Mouse (Mus musculus): ENCODE data around the gene Tmbim6.

The Tmbim6 gene

GRCm38 (mm10) chr15:99449751-99450280, 57.1 kb downstream of the Tmbim6 start:
- DNase-seq (ENCODE audit: low spot score in 2 of 2): no peak

DNA sequence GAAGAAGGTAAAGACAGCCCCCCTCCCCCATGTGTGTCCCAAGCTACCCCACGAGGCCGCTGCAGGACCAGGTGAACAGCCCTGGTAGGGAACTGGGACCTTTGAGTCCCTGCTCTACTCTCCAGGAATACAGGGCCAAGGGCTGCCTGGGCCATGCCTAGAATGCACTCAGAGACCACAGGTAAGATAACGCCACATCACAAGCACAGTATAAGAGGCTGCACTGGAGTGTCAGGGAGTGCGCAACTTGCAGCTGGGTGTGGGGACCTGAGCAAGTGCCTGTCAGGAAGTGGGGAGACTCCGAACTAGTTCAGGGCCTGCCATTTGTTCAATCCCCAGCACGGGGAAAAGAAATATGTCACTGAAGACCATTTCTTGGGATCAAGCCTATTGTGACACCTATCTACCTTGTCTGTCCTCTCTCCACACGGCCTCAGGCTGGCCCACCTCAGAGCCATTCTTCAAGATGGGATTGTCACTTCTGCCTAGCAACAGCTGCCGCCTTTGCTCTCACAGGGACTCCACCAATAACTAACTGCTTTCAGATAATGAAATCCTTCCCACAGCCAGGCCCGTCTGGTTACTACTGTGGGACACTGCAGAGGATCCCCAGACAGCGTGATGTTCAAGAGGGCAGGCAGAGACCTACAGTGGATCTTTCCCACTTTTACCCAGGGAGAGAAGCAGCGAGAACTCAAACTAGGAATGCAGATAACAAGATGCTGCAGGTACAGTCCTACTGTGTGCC, 60.6 kb downstream of the Tmbim6 start:
- no peak for DNase-seq (ENCODE audit: low spot score in 2 of 2)

DNA sequence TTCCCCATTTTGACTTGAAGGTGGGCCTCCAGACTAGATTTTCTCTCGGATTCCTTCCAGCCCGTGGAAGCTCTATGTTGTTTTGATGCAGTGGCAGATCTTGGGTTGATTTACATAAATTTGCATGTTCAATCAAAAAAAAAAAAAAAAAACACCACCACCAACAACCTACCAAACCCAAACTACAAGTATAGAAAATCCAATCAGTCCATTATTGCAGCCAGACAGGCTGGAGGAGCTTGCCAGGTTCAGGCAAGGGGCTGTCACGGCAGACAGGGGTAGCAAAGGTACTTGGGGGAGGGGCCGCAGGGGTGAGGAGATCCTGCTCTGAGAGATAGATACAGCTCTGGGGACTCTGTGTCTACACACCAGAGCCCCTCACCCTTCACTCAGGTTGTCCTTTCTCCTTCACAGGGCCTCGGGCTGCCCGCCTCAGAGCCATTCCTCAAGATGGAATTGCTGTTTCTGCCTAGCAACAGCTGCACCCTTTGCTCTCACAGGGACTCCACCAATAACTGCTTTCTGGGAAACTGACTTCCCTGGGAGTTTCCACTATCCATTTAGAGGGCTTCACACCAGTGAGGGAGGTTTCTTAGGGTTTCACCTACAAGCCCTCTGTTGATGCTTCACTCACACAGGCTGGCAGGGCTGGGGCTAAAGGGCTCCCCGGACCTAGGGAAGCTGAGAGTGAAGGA, 62.0 kb downstream of the Tmbim6 start:
- DNase-seq (ENCODE audit: low spot score in 2 of 2): no peak

- no peak for DNase-seq (ENCODE audit: low spot score in 2 of 2)
Observed at GRCm38 (mm10) chr15:99455415-99455814, 62.7 kb downstream of the Tmbim6 start.

DNA sequence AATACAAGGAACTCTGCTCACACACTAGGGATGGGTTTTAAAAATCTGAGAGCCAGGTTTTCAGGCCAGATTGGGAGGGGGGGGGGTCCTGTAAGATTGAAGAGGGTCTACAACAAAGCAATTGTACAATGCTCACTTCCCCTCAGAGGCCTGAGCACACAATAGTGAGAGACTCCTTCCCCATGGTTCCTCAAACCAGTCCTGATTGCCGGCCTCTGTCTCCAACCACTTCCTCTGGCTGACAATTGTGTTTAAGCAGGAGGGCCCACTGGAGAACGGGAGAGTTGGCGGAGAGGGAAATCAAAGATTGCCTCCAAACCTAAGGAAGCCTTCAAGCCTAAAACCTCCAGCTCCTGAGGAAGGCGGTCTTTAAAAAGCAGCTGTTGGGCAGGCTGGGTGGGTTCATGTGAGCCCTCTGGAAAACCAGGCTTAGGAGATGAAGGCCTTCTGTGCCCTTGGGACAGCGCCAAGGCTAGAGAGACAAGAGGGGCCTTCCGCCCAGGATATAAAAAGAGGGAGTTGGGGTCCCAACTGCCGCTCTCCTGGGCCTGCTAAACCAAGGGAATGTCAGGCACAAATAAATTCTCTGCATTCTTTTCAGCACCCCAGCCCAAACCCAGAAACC, 63.8 kb downstream of the Tmbim6 start:
- DNase-seq (ENCODE audit: low spot score in 2 of 2): no peak

DNA sequence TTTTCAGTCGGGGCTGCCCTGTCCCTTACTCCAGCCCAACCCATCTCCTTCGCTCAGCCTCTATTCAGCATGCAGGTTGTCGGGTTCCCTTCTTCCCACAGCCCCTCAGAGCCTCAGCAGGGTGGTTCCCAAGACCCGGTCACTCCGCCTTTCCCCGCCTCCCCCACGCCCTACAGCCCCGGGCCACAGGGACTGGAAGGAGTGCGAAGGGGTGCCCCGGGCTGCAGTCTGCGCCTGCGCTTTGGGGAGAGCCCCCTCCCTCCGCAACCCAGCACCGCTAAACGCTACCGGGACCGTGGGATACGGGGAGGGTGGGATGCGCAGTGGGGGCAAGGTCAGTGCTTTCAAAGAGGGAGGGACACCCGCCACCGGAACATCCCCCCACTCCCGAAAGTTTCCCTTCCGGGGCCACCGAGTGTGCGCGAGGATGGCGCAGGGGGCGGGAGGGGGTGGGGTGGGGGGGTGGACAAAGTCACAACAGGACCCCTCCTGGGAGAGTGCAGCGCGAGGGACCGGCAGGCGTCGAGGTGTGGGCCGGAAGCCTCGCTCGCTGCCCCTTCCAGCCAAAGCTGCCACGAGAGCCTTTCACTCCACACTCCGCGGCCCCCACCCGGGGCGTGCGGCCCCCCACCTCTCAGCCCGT, 64.4 kb downstream of the Tmbim6 start:
- peak; percentile 48 to 72 for DNase-seq (ENCODE audit: low spot score in 2 of 2)

GRCm38 (mm10) chr15:99457606-99458401, 65.1 kb downstream of the Tmbim6 start, which contains the start of gene Nckap5l:
TSS of gene Nckap5l (minus strand) at chr15:99457748.
- peak; percentile 88 to 90 for DNase-seq (ENCODE audit: low spot score in 2 of 2)

All from frontal cortex, postnatal 10 days (tissue).